Mouse (Mus musculus) yolk sac, embryonic 10.5 days (tissue): ENCODE results near the gene 1700023F06Rik.

Experiments used
- DNase-seq: peaks from one replicate; pipeline ENCODE4 v3.0.0-alpha.2; 2017; ENCODE audit warnings: low spot score

Gene 1700023F06Rik

GRCm38 (mm10) chr11:103181349-103181748 is 27.0 kb downstream of the 1700023F06Rik start:
- DNase-seq: no peak

- no peak for DNase-seq
Observed at GRCm38 (mm10) chr11:103180426-103180825, 27.9 kb downstream of the 1700023F06Rik start.

GRCm38 (mm10) chr11:103178748-103179147 is 29.6 kb downstream of the 1700023F06Rik start:
- DNase-seq: no peak

- DNase-seq: no peak
Observed at GRCm38 (mm10) chr11:103177815-103178485, 30.4 kb downstream of the 1700023F06Rik start.

GRCm38 (mm10) chr11:103177216-103177615 is 31.1 kb downstream of the 1700023F06Rik start:
- DNase-seq: no peak

- no peak for DNase-seq
Observed at GRCm38 (mm10) chr11:103176510-103176909, 31.8 kb downstream of the 1700023F06Rik start.

GRCm38 (mm10) chr11:103175688-103176442 is 32.5 kb downstream of the 1700023F06Rik start:
- DNase-seq: no peak

GRCm38 (mm10) chr11:103174891-103175391 is 33.4 kb downstream of the 1700023F06Rik start:
- DNase-seq: no peak

- DNase-seq: no peak
Observed at GRCm38 (mm10) chr11:103174411-103174832, 33.9 kb downstream of the 1700023F06Rik start.

GRCm38 (mm10) chr11:103173771-103174344 is 34.5 kb downstream of the 1700023F06Rik start:
- no peak for DNase-seq

- DNase-seq: no peak
Observed at GRCm38 (mm10) chr11:103173041-103173770, 35.2 kb downstream of the 1700023F06Rik start.

GRCm38 (mm10) chr11:103172392-103173040 is 35.8 kb downstream of the 1700023F06Rik start:
- no peak for DNase-seq

GRCm38 (mm10) chr11:103171703-103172391 is 36.5 kb downstream of the 1700023F06Rik start:
- peak; percentile 77 for DNase-seq

- peak; percentile 49 for DNase-seq
Observed at GRCm38 (mm10) chr11:103171286-103171620, 37.1 kb downstream of the 1700023F06Rik start.

GRCm38 (mm10) chr11:103170494-103171285 is 37.7 kb downstream of the 1700023F06Rik start, which contains the start of gene Fmnl1:
Gene Fmnl1, plus strand, starts transcription at chr11:103171107.
- peak; percentile 32 for DNase-seq

- DNase-seq: no peak
Observed at GRCm38 (mm10) chr11:103170111-103170493, 38.3 kb downstream of the 1700023F06Rik start.

GRCm38 (mm10) chr11:103169664-103170063 is 38.7 kb downstream of the 1700023F06Rik start:
- no peak for DNase-seq

- no peak for DNase-seq
Observed at GRCm38 (mm10) chr11:103168690-103169390, 39.5 kb downstream of the 1700023F06Rik start.

- DNase-seq: no peak
Observed at GRCm38 (mm10) chr11:103164391-103164790, 44.0 kb downstream of the 1700023F06Rik start.
